Mouse (Mus musculus) hindbrain, embryonic 14.5 days (tissue): ENCODE measurements around the gene 4930447C04Rik. TPM values are rescaled to one million over a fixed set of nuclear protein-coding genes. Genes with fewer than 3 reads are reported as not detected.

Experiments used
- ATAC-seq: fragments of 200-750 bp; cut with Nextera tagmentation; 2 replicates; pipeline ENCODE4 v1.8.0; 2017; ENCODE audit warnings: moderate number of reproducible peaks, mild to moderate bottlenecking, moderate TSS enrichment, moderate library complexity; ENCODE audit not compliant: low FRiP score
- DNase-seq: peaks from one replicate; pipeline ENCODE4 v3.0.0-alpha.2; 2015; ENCODE audit warnings: low spot score
- H3K27ac ChIP-seq: fragments of 300-500 bp; sonication (generic); 2 replicates; pipeline ENCODE4 v1.5.1; 2014; ENCODE audit warnings: mild to moderate bottlenecking, moderate library complexity
- H3K27me3 ChIP-seq: fragments of 300-500 bp; sonication (generic); 2 replicates; pipeline ENCODE4 v1.6.1; 2014; ENCODE audit warnings: mild to moderate bottlenecking, low read length, mixed read lengths; ENCODE audit not compliant: control insufficient read depth, insufficient read depth
- H3K36me3 ChIP-seq: fragments of 300-500 bp; sonication (generic); replicated peaks from 2 replicates; pipeline ENCODE4 v1.6.1; 2014; ENCODE audit not compliant: control insufficient read depth, insufficient read depth
- H3K4me1 ChIP-seq: fragments of 300-500 bp; sonication (generic); replicated peaks from 2 replicates; pipeline ENCODE4 v1.6.1; 2014; ENCODE audit warnings: antibody characterized with exemption, low read length, mixed read lengths; ENCODE audit not compliant: control insufficient read depth, insufficient read depth
- H3K4me2 ChIP-seq: fragments of 300-500 bp; sonication (generic); replicated peaks from 2 replicates; pipeline ENCODE4 v1.6.1; 2014; ENCODE audit warnings: mild to moderate bottlenecking, moderate library complexity
- H3K4me3 ChIP-seq: fragments of 300-500 bp; sonication (generic); replicated peaks from 2 replicates; pipeline ENCODE4 v1.5.1; 2014; ENCODE audit warnings: mild to moderate bottlenecking, low read length
- H3K9ac ChIP-seq: fragments of 300-500 bp; sonication (generic); 2 replicates; pipeline ENCODE4 v1.6.1; 2014
- H3K9me3 ChIP-seq: fragments of 300-500 bp; sonication (generic); 2 replicates; pipeline ENCODE4 v1.6.1; 2016; ENCODE audit warnings: low read length; ENCODE audit not compliant: control insufficient read depth
- WGBS: fragments of 180-500 bp; shearing (Covaris S2); extraction: QIAGEN DNeasy Blood & Tissue Kit; methylation state at CpG from one replicate; pipeline ENCODE4 v1.1.7; 2014; 5-methylcytosine and 5-hydroxymethylcytosine counted together
- polyA plus RNA-seq: library from polyadenylated mRNA; unstranded; fragments of >200 nt; fragmentation: Nextera tagmentation; extraction: Ambion mirVana; gene quantifications from 2 replicates; pipeline ENCODE4 v1.2.1, GENCODE M21; 2014

4930447C04Rik gene
- polyA plus RNA-seq, 1 experiment from 2014 or later: 6.1 TPM

- H3K36me3 ChIP-seq: no peaks in the 10 kb centered on the region
- no peaks in the 10 kb centered on the region for H3K9me3 ChIP-seq
- peak overlapping the region; percentile 41 for H3K4me2 ChIP-seq
- H3K27me3 ChIP-seq: peaks cover 95% of the 10 kb centered on the region
- DNase-seq (no peak), ATAC-seq (peak; percentile 59)
- peak overlapping the region; percentile 24 for H3K4me3 ChIP-seq
- no peaks in the 10 kb centered on the region for H3K4me1 ChIP-seq
- H3K9ac ChIP-seq: no peak overlapping the region
- no peak overlapping the region for H3K27ac ChIP-seq
- WGBS: under 1% methylated on average over 81 of the region's 89 CpGs
Measured at GRCm38 (mm10) chr12:72945301-72946063, 4.9 kb upstream of the 4930447C04Rik start.

DNA sequence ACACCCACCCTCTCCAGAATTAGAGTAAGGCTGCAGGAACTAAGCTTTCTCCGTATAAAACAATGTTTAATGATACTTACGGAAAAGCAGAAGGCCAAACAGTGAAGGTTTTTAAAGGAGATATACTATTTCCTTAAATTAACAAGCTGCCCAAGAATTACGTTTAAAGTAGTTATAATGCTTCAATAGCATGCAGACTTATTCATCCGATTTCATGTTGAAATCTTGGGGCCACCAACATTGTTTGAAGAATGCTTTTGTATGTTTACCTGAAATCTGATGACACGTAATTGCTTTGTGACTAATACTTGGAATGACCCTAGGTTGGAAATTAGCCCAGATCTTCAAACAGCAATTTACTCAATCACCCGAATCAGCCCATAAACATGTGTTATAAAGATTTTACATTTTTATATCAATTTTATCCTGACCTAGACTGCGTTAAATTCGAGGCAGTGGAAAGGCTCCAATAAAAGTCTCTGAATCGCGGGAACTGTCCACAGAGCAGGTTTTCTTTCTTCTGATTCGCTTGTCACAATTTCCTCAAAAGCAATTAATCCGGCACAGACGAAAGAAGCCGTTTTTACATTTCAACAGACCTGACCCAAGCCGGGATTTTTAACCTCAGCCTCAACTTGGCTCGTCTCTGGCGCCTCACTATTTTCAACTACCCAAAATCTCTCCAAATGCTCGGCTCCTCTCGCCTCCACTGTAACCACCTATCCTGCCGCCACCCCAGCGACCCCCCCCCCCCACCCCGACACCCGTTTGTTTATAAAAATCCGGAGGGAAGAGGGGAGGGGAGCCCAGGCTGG is 4.0 kb upstream of the 4930447C04Rik start:
- no peak overlapping the region for H3K9ac ChIP-seq
- no peaks in the 10 kb centered on the region for H3K36me3 ChIP-seq
- ATAC-seq (no peak), DNase-seq (no peak)
- WGBS: under 1% methylated on average over 24 of the region's 24 CpGs
- H3K4me2 ChIP-seq: peak overlapping the region; percentile 41
- no peaks in the 10 kb centered on the region for H3K4me1 ChIP-seq
- peaks cover 95% of the 10 kb centered on the region for H3K27me3 ChIP-seq
- H3K9me3 ChIP-seq: no peaks in the 10 kb centered on the region
- H3K4me3 ChIP-seq: peak overlapping the region; percentile 24; the same call in 1 of the 2 replicates
- H3K27ac ChIP-seq: no peak overlapping the region

- Histone ChIP-seq H3K9ac (no peak overlapping the region), H3K27ac (no peak overlapping the region), H3K36me3 (no peaks in the 10 kb centered on the region), H3K4me2 (no peak overlapping the region), H3K27me3 (peaks cover 94% of the 10 kb centered on the region), H3K4me3 (no peak overlapping the region), H3K9me3 (no peaks in the 10 kb centered on the region), H3K4me1 (no peaks in the 10 kb centered on the region)
- DNase-seq (no peak), ATAC-seq (no peak)
- 11% methylated on average over 2 of the region's 2 CpGs for WGBS
Measured at GRCm38 (mm10) chr12:72943574-72944110, 3.1 kb upstream of the 4930447C04Rik start.

- H3K27ac ChIP-seq: no peak overlapping the region
- DNase-seq (no peak), ATAC-seq (no peak)
- H3K36me3 ChIP-seq: no peaks in the 10 kb centered on the region
- peaks cover 94% of the 10 kb centered on the region for H3K27me3 ChIP-seq
- no peak overlapping the region for H3K4me2 ChIP-seq
- WGBS: 20% methylated on average over 6 of the region's 6 CpGs
- H3K9me3 ChIP-seq: no peaks in the 10 kb centered on the region
- no peak overlapping the region for H3K9ac ChIP-seq
- H3K4me1 ChIP-seq: no peaks in the 10 kb centered on the region
- no peak overlapping the region for H3K4me3 ChIP-seq
Measured at GRCm38 (mm10) chr12:72942171-72942570, 1.6 kb upstream of the 4930447C04Rik start.

GRCm38 (mm10) chr12:72941398-72942051 is 951 bp upstream of the 4930447C04Rik start:
- H3K4me2 ChIP-seq: no peak overlapping the region
- peaks cover 94% of the 10 kb centered on the region for H3K27me3 ChIP-seq
- 1% methylated on average over 32 of the region's 32 CpGs for WGBS
- DNase-seq (no peak), ATAC-seq (no peak)
- H3K4me1 ChIP-seq: no peaks in the 10 kb centered on the region
- H3K36me3 ChIP-seq: no peaks in the 10 kb centered on the region
- no peaks in the 10 kb centered on the region for H3K9me3 ChIP-seq
- H3K4me3 ChIP-seq: no peak overlapping the region
- no peak overlapping the region for H3K9ac ChIP-seq
- H3K27ac ChIP-seq: no peak overlapping the region

- 1% methylated on average over 11 of the region's 11 CpGs for WGBS
- Histone ChIP-seq H3K27ac (no peak overlapping the region), H3K4me1 (no peaks in the 10 kb centered on the region), H3K9ac (no peak overlapping the region), H3K27me3 (peaks cover 94% of the 10 kb centered on the region), H3K4me2 (no peak overlapping the region), H3K4me3 (no peak overlapping the region), H3K9me3 (no peaks in the 10 kb centered on the region), H3K36me3 (no peaks in the 10 kb centered on the region)
- DNase-seq: no peak
- no peak for ATAC-seq
Measured at GRCm38 (mm10) chr12:72940822-72941397, 336 bp upstream of the 4930447C04Rik start.

DNA sequence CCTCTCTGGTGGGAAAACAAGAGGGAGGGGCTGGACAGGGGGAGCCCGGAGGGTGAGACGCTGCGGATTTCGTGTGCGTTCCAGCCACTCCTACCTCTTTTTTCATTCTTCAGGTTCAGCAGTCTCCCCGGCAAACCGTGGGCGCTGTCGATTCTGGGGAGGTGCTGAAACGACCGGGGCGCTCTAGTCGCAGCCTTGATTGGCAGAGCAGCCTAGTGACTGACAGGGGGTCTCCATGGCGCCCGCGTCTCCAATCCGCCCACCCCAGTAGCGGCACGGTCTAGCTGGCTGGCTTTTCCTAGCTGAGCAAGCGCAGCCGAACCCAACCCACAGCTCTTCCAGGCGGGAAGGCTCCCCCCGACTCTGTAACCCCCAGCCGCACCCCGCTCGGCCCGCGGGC is 958 bp downstream of the 4930447C04Rik start, which contains the start of gene Six6:
Gene Six6 (plus strand): TSS at position 277 of the 400 bp plus-strand sequence.
- Histone ChIP-seq H3K4me1 (no peaks in the 10 kb centered on the region), H3K4me3 (no peak within 1 kb of the TSS), H3K9ac (no peak within 1 kb of the TSS), H3K9me3 (no peaks in the 10 kb centered on the region), H3K4me2 (peak within 1 kb of the TSS; percentile 19), H3K36me3 (no peaks in the 10 kb centered on the region), H3K27me3 (peaks cover 98% of the 10 kb centered on the region), H3K27ac (no peak within 1 kb of the TSS)
- no peak for ATAC-seq
- under 1% methylated on average over 28 of the region's 28 CpGs for WGBS
- no peak for DNase-seq

- H3K9me3 ChIP-seq: no peaks in the 10 kb centered on the region
- no peaks in the 10 kb centered on the region for H3K4me1 ChIP-seq
- peaks cover 97% of the 10 kb centered on the region for H3K27me3 ChIP-seq
- 1% methylated on average over 14 of the region's 14 CpGs for WGBS
- DNase-seq (no peak), ATAC-seq (no peak)
- H3K4me2 ChIP-seq: no peak overlapping the region
- no peaks in the 10 kb centered on the region for H3K36me3 ChIP-seq
- H3K4me3 ChIP-seq: no peak overlapping the region
- H3K9ac ChIP-seq: no peak overlapping the region
- H3K27ac ChIP-seq: no peak overlapping the region
Measured at GRCm38 (mm10) chr12:72938600-72939490, 1.7 kb downstream of the 4930447C04Rik start.
